Mouse (Mus musculus): Measurements from ENCODE around the gene Aqp9. TPM values are rescaled to one million over a fixed set of nuclear protein-coding genes. Genes with fewer than 3 reads are reported as not detected.

Aqp9 gene
- polyA plus RNA-seq, 1 experiment from 2014 or later = 7.5 TPM

- peak overlapping the region; percentile 30; the same call in 1 of the 2 replicates for H3K4me2 ChIP-seq (ENCODE audit: low read depth, low read length)
- peak; percentile 67 for ATAC-seq (ENCODE audit: low read depth)
- H3K27me3 ChIP-seq (ENCODE audit: control insufficient read depth, insufficient read depth, low read depth, low read length) = no peaks in the 10 kb centered on the region
- H3K36me3 ChIP-seq (ENCODE audit: control insufficient read depth, insufficient read depth) = no peaks in the 10 kb centered on the region
- peak overlapping the region; percentile 90 for H3K27ac ChIP-seq (ENCODE audit: low read length)
- 20% methylated on average over 9 of the region's 9 CpGs for WGBS (ENCODE audit: insufficient replicate concordance)
- peaks cover 71% of the 10 kb centered on the region for H3K4me1 ChIP-seq (ENCODE audit: control insufficient read depth, low read depth, low read length)
- H3K9ac ChIP-seq (ENCODE audit: low read depth, low read length) = peak overlapping the region; percentile 51
- H3K4me3 ChIP-seq (ENCODE audit: low read depth, low read length) = 0 out of 2 replicates have a peak overlapping the region, but pooled peaks have one; percentile 1
- no peaks in the 10 kb centered on the region for H3K9me3 ChIP-seq (replicated peaks; ENCODE audit: control insufficient read depth, low read length)
These were observed 11.9 kb downstream of the Aqp9 start for GRCm38 (mm10) chr9:71156447-71157035.

GRCm38 (mm10) chr9:71155399-71156005, 13.0 kb downstream of the Aqp9 start:
- Histone ChIP-seq H3K36me3 (ENCODE audit: control insufficient read depth, insufficient read depth) (no peaks in the 10 kb centered on the region), H3K9me3 (replicated peaks; ENCODE audit: control insufficient read depth, low read length) (no peaks in the 10 kb centered on the region), H3K4me2 (ENCODE audit: low read depth, low read length) (no peak overlapping the region), H3K4me3 (ENCODE audit: low read depth, low read length) (no peak overlapping the region), H3K27ac (ENCODE audit: low read length) (peak overlapping the region; percentile 90), H3K4me1 (ENCODE audit: control insufficient read depth, low read depth, low read length) (peaks cover 70% of the 10 kb centered on the region), H3K9ac (ENCODE audit: low read depth, low read length) (no peak overlapping the region), H3K27me3 (ENCODE audit: control insufficient read depth, insufficient read depth, low read depth, low read length) (no peaks in the 10 kb centered on the region)
- WGBS (ENCODE audit: insufficient replicate concordance) = 63% methylated on average over 7 of the region's 7 CpGs
- no peak for ATAC-seq (ENCODE audit: low read depth)

GRCm38 (mm10) chr9:71151386-71151785, 17.1 kb downstream of the Aqp9 start:
- Histone ChIP-seq H3K9ac (ENCODE audit: low read depth, low read length) (no peak overlapping the region), H3K36me3 (ENCODE audit: control insufficient read depth, insufficient read depth) (no peaks in the 10 kb centered on the region), H3K27me3 (ENCODE audit: control insufficient read depth, insufficient read depth, low read depth, low read length) (no peaks in the 10 kb centered on the region), H3K4me2 (ENCODE audit: low read depth, low read length) (no peak overlapping the region), H3K27ac (ENCODE audit: low read length) (peak overlapping the region; percentile 61), H3K9me3 (replicated peaks; ENCODE audit: control insufficient read depth, low read length) (no peaks in the 10 kb centered on the region), H3K4me3 (ENCODE audit: low read depth, low read length) (no peak overlapping the region), H3K4me1 (ENCODE audit: control insufficient read depth, low read depth, low read length) (peaks cover 56% of the 10 kb centered on the region)
- no peak for ATAC-seq (ENCODE audit: low read depth)
- 74% methylated on average over 6 of the region's 6 CpGs for WGBS (ENCODE audit: insufficient replicate concordance)

GRCm38 (mm10) chr9:71150175-71150574, 18.3 kb downstream of the Aqp9 start:
- H3K27ac ChIP-seq (ENCODE audit: low read length) = peak overlapping the region; percentile 72
- H3K27me3 ChIP-seq (ENCODE audit: control insufficient read depth, insufficient read depth, low read depth, low read length) = no peaks in the 10 kb centered on the region
- no peak overlapping the region for H3K4me3 ChIP-seq (ENCODE audit: low read depth, low read length)
- no peaks in the 10 kb centered on the region for H3K9me3 ChIP-seq (replicated peaks; ENCODE audit: control insufficient read depth, low read length)
- H3K9ac ChIP-seq (ENCODE audit: low read depth, low read length) = no peak overlapping the region
- H3K4me1 ChIP-seq (ENCODE audit: control insufficient read depth, low read depth, low read length) = peaks cover 58% of the 10 kb centered on the region
- peak; percentile 70 for ATAC-seq (ENCODE audit: low read depth)
- H3K36me3 ChIP-seq (ENCODE audit: control insufficient read depth, insufficient read depth) = no peaks in the 10 kb centered on the region
- WGBS (ENCODE audit: insufficient replicate concordance) = 41% methylated on average over 4 of the region's 4 CpGs
- H3K4me2 ChIP-seq (ENCODE audit: low read depth, low read length) = 0 out of 2 replicates have a peak overlapping the region, but pooled peaks have one; percentile 13

GRCm38 (mm10) chr9:71148890-71149289, 19.6 kb downstream of the Aqp9 start:
- H3K4me2 ChIP-seq (ENCODE audit: low read depth, low read length) = no peak overlapping the region
- H3K27ac ChIP-seq (ENCODE audit: low read length) = peak overlapping the region; percentile 41; the same call in 1 of the 2 replicates
- H3K4me1 ChIP-seq (ENCODE audit: control insufficient read depth, low read depth, low read length) = peaks cover 57% of the 10 kb centered on the region
- no peak overlapping the region for H3K9ac ChIP-seq (ENCODE audit: low read depth, low read length)
- H3K27me3 ChIP-seq (ENCODE audit: control insufficient read depth, insufficient read depth, low read depth, low read length) = no peaks in the 10 kb centered on the region
- H3K9me3 ChIP-seq (replicated peaks; ENCODE audit: control insufficient read depth, low read length) = no peaks in the 10 kb centered on the region
- H3K4me3 ChIP-seq (ENCODE audit: low read depth, low read length) = no peak overlapping the region
- H3K36me3 ChIP-seq (ENCODE audit: control insufficient read depth, insufficient read depth) = no peaks in the 10 kb centered on the region
- ATAC-seq (ENCODE audit: low read depth) = no peak

GRCm38 (mm10) chr9:71146210-71146609, 22.3 kb downstream of the Aqp9 start:
- WGBS (ENCODE audit: insufficient replicate concordance) = 30% methylated on average over 10 of the region's 10 CpGs
- H3K27me3 ChIP-seq (ENCODE audit: control insufficient read depth, insufficient read depth, low read depth, low read length) = no peaks in the 10 kb centered on the region
- no peaks in the 10 kb centered on the region for H3K9me3 ChIP-seq (replicated peaks; ENCODE audit: control insufficient read depth, low read length)
- H3K4me2 ChIP-seq (ENCODE audit: low read depth, low read length) = peak overlapping the region; percentile 38
- no peaks in the 10 kb centered on the region for H3K36me3 ChIP-seq (ENCODE audit: control insufficient read depth, insufficient read depth)
- ATAC-seq (ENCODE audit: low read depth) = peak; percentile 98
- H3K9ac ChIP-seq (ENCODE audit: low read depth, low read length) = no peak overlapping the region
- H3K4me1 ChIP-seq (ENCODE audit: control insufficient read depth, low read depth, low read length) = peaks cover 49% of the 10 kb centered on the region
- peak overlapping the region; percentile 73 for H3K27ac ChIP-seq (ENCODE audit: low read length)
- H3K4me3 ChIP-seq (ENCODE audit: low read depth, low read length) = 0 out of 2 replicates have a peak overlapping the region, but pooled peaks have one; percentile 9

GRCm38 (mm10) chr9:71140205-71140604, 28.3 kb downstream of the Aqp9 start:
- H3K9me3 ChIP-seq (replicated peaks; ENCODE audit: control insufficient read depth, low read length) = no peaks in the 10 kb centered on the region
- no peaks in the 10 kb centered on the region for H3K36me3 ChIP-seq (ENCODE audit: control insufficient read depth, insufficient read depth)
- no peak overlapping the region for H3K9ac ChIP-seq (ENCODE audit: low read depth, low read length)
- H3K27ac ChIP-seq (ENCODE audit: low read length) = peak overlapping the region; percentile 61
- WGBS (ENCODE audit: insufficient replicate concordance) = 59% methylated on average over 8 of the region's 8 CpGs
- no peaks in the 10 kb centered on the region for H3K27me3 ChIP-seq (ENCODE audit: control insufficient read depth, insufficient read depth, low read depth, low read length)
- H3K4me3 ChIP-seq (ENCODE audit: low read depth, low read length) = no peak overlapping the region
- ATAC-seq (ENCODE audit: low read depth) = peak; percentile 63
- peaks cover 7% of the 10 kb centered on the region for H3K4me1 ChIP-seq (ENCODE audit: control insufficient read depth, low read depth, low read length)
- no peak overlapping the region for H3K4me2 ChIP-seq (ENCODE audit: low read depth, low read length)

GRCm38 (mm10) chr9:71138936-71139335, 29.5 kb downstream of the Aqp9 start:
- no peak for ATAC-seq (ENCODE audit: low read depth)
- peaks cover 2% of the 10 kb centered on the region for H3K4me1 ChIP-seq (ENCODE audit: control insufficient read depth, low read depth, low read length)

GRCm38 (mm10) chr9:71137267-71137945, 31.1 kb downstream of the Aqp9 start:
- H3K4me1 ChIP-seq (ENCODE audit: control insufficient read depth, low read depth, low read length) = peaks cover 6% of the 10 kb centered on the region
- peak; percentile 72 for ATAC-seq (ENCODE audit: low read depth)
- H3K27me3 ChIP-seq (ENCODE audit: control insufficient read depth, insufficient read depth, low read depth, low read length) = no peaks in the 10 kb centered on the region
- peak overlapping the region; percentile 53 for H3K27ac ChIP-seq (ENCODE audit: low read length)
- no peaks in the 10 kb centered on the region for H3K36me3 ChIP-seq (ENCODE audit: control insufficient read depth, insufficient read depth)
- H3K9me3 ChIP-seq (replicated peaks; ENCODE audit: control insufficient read depth, low read length) = no peaks in the 10 kb centered on the region
- H3K4me3 ChIP-seq (ENCODE audit: low read depth, low read length) = no peak overlapping the region
- no peak overlapping the region for H3K9ac ChIP-seq (ENCODE audit: low read depth, low read length)
- WGBS (ENCODE audit: insufficient replicate concordance) = 56% methylated on average over 6 of the region's 6 CpGs
- H3K4me2 ChIP-seq (ENCODE audit: low read depth, low read length) = no peak overlapping the region

More at GRCm38 (mm10) chr9:71138936-71139335, 29.5 kb downstream of the Aqp9 start:
- no peak overlapping the region for H3K9ac ChIP-seq (ENCODE audit: low read depth, low read length)
- 63% methylated on average over 2 of the region's 2 CpGs for WGBS (ENCODE audit: insufficient replicate concordance)
- no peak overlapping the region for H3K27ac ChIP-seq (ENCODE audit: low read length)
- H3K4me3 ChIP-seq (ENCODE audit: low read depth, low read length) = no peak overlapping the region
- H3K27me3 ChIP-seq (ENCODE audit: control insufficient read depth, insufficient read depth, low read depth, low read length) = no peaks in the 10 kb centered on the region
- H3K4me2 ChIP-seq (ENCODE audit: low read depth, low read length) = no peak overlapping the region
- H3K9me3 ChIP-seq (replicated peaks; ENCODE audit: control insufficient read depth, low read length) = no peaks in the 10 kb centered on the region
- H3K36me3 ChIP-seq (ENCODE audit: control insufficient read depth, insufficient read depth) = no peaks in the 10 kb centered on the region

Measured in liver, embryonic 16.5 days (tissue).